Mouse (Mus musculus) neural tube, embryonic 14.5 days (tissue): ENCODE results near the gene Egln3. TPM values are rescaled to one million over a fixed set of nuclear protein-coding genes. Genes with fewer than 3 reads are reported as not detected.

Source experiments
- ATAC-seq: fragments of 200-750 bp; cut with Nextera tagmentation; 2 replicates; pipeline ENCODE4 v1.8.0; 2017; ENCODE audit warnings: low read depth, mild to moderate bottlenecking, moderate TSS enrichment, moderate library complexity
- H3K27ac ChIP-seq: fragments of 300-500 bp; sonication (generic); 2 replicates; pipeline ENCODE4 v1.5.1; 2014; ENCODE audit warnings: low read depth, mild to moderate bottlenecking, control low read depth, low read length, moderate library complexity, mixed read lengths
- H3K27me3 ChIP-seq: fragments of 300-500 bp; sonication (generic); 2 replicates; pipeline ENCODE4 v1.6.1; 2014; ENCODE audit warnings: low read length; ENCODE audit not compliant: control insufficient read depth, insufficient read depth
- H3K36me3 ChIP-seq: fragments of 300-500 bp; sonication (generic); 2 replicates; pipeline ENCODE4 v1.6.1; 2014; ENCODE audit warnings: low read length, mixed read lengths; ENCODE audit not compliant: control insufficient read depth, insufficient read depth
- H3K4me1 ChIP-seq: fragments of 300-500 bp; sonication (generic); 2 replicates; pipeline ENCODE4 v1.6.1; 2014; ENCODE audit warnings: low read length; ENCODE audit not compliant: control insufficient read depth, insufficient read depth
- H3K4me2 ChIP-seq: fragments of 300-500 bp; sonication (generic); 2 replicates; pipeline ENCODE4 v1.6.1; 2014; ENCODE audit warnings: mild to moderate bottlenecking, low read depth, low read length, control low read depth
- H3K4me3 ChIP-seq: fragments of 300-500 bp; sonication (generic); 2 replicates; pipeline ENCODE4 v1.5.1; 2014; ENCODE audit warnings: low read depth, low read length, control low read depth, mixed read lengths
- H3K9ac ChIP-seq: fragments of 300-500 bp; sonication (generic); replicated peaks from 2 replicates; pipeline ENCODE4 v1.6.1; 2014; ENCODE audit warnings: low read depth, mild to moderate bottlenecking, control low read depth, low read length, mixed read lengths
- H3K9me3 ChIP-seq: fragments of 300-500 bp; sonication (generic); 2 replicates; pipeline ENCODE4 v1.6.1; 2016; ENCODE audit warnings: low read length; ENCODE audit not compliant: control insufficient read depth
- WGBS: fragments of 180-500 bp; shearing (Covaris S2); extraction: QIAGEN DNeasy Blood & Tissue Kit; methylation state at CpG from one replicate; pipeline ENCODE4 v1.1.7; 2014; 5-methylcytosine and 5-hydroxymethylcytosine counted together
- polyA plus RNA-seq: library from polyadenylated mRNA; unstranded; fragments of >200 nt; fragmentation: Nextera tagmentation; extraction: Ambion mirVana; gene quantifications from 2 replicates; pipeline ENCODE4 v1.2.1, GENCODE M21; 2014

The Egln3 gene
- 7.5 and 7.9 TPM in 2 replicates for polyA plus RNA-seq

DNA sequence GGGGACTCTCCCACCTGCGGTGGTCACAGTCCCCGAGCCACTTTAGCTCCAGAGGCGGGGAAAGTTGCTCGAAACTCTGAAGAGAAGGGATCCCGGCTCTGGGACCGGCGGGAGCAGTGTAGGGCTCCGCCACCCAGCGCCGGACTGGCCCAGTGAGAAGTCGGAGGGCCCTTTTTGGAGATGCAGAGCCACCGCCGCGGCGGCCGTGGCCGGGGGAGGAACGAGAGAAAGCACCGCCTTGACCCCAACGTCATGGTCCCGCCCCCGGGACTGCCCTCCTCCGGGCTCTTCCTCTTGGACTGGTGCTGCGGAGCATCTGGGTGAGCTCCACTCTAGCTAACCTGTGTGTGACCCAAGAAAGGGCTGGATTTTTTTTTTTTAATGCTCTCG, at the start of gene Egln3:
TSS of gene Egln3 (minus strand) at position 205 of the 390 bp plus-strand sequence.
- peak within 1 kb of the TSS; percentile 100 for H3K4me2 ChIP-seq
- no peaks in the 10 kb centered on the region for H3K9me3 ChIP-seq
- peaks cover 6% of the 10 kb centered on the region; the same call in 1 of the 2 replicates for H3K4me1 ChIP-seq
- no peaks in the 10 kb centered on the region for H3K36me3 ChIP-seq
- H3K27me3 ChIP-seq: peaks cover 4% of the 10 kb centered on the region
- no peak within 1 kb of the TSS for H3K27ac ChIP-seq
- H3K4me3 ChIP-seq: peak within 1 kb of the TSS; percentile 49
- peak; percentile 83 for ATAC-seq
- under 1% methylated on average over 25 of the region's 25 CpGs for WGBS
- peak within 1 kb of the TSS; percentile 62 for H3K9ac ChIP-seq

DNA sequence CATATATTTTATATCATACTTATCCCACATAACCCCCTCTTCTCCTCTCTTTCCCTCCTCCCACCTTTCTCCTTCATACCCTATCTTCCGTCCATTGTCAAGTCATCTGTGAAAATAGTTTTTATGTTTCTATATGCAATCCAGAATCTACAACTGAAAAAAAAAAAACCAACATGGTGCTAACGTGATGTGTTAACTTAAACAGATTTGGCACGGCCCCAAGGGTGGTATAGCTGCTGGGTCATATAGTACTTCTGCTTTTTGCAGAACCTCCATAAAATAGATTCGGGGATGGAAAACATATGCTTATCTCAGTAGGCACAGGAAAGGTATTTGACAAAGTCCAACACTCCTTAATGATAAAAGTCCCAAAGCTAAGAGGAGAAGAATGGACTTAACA, 49.8 kb upstream of the Egln3 start:
- no peaks in the 10 kb centered on the region for H3K36me3 ChIP-seq
- no peak overlapping the region for H3K4me2 ChIP-seq
- H3K4me1 ChIP-seq: no peaks in the 10 kb centered on the region
- H3K27me3 ChIP-seq: no peaks in the 10 kb centered on the region
- ATAC-seq: no peak
- H3K9me3 ChIP-seq: no peaks in the 10 kb centered on the region
- H3K4me3 ChIP-seq: no peak overlapping the region
- no peak overlapping the region for H3K27ac ChIP-seq
- no peak overlapping the region for H3K9ac ChIP-seq
- WGBS: 91% methylated on average over 4 of the region's 4 CpGs

DNA sequence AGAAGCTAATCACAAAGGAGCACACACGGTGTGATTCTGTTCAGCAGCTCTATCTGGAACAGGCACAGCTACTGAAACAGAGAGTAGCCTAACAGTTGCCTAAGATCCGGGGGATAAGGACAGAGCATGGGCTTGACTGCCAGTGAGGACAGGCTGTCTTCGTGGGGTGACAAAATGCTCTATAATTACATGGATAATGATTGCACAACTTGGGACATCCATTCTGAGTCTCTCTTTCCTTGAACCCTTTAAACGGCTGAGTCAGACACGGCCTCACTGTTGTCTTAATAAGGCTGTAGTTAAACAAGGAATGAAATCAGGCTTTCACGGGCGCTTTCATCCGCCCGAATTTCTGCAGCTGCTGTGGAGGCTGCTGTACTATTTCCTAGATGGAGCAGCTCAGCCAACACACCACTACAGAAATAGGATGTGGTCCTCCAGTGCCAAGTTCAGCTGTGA, 48.3 kb upstream of the Egln3 start:
- 78% methylated on average over 9 of the region's 9 CpGs for WGBS
- no peak overlapping the region for H3K9ac ChIP-seq
- no peaks in the 10 kb centered on the region for H3K27me3 ChIP-seq
- H3K4me3 ChIP-seq: no peak overlapping the region
- no peaks in the 10 kb centered on the region for H3K9me3 ChIP-seq
- no peak for ATAC-seq
- no peaks in the 10 kb centered on the region for H3K36me3 ChIP-seq
- H3K4me2 ChIP-seq: no peak overlapping the region
- H3K27ac ChIP-seq: no peak overlapping the region
- no peaks in the 10 kb centered on the region for H3K4me1 ChIP-seq

DNA sequence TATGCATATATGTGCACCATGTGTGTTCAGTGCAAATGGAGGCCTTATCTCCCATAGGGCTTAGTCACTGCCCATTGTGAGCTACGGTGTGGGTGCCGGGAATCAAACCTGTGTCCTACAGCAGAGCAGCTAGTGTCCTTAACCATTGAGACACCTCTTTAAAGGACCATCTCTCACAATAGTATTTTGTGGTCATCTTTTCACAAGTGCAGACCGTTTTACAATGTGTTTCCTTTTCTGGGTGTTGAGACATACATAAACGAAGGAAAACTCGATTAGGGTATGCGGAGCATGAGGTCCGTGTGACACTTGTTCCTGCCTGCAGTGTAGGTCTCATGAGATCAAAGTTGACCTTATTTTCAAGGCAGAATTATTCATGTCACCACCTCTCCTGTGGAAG, 44.2 kb upstream of the Egln3 start:
- H3K36me3 ChIP-seq: no peaks in the 10 kb centered on the region
- no peak for ATAC-seq
- H3K9me3 ChIP-seq: no peaks in the 10 kb centered on the region
- no peaks in the 10 kb centered on the region for H3K4me1 ChIP-seq
- H3K9ac ChIP-seq: no peak overlapping the region
- no peak overlapping the region for H3K27ac ChIP-seq
- no peak overlapping the region for H3K4me3 ChIP-seq
- WGBS: 90% methylated on average over 7 of the region's 7 CpGs
- H3K27me3 ChIP-seq: no peaks in the 10 kb centered on the region
- no peak overlapping the region for H3K4me2 ChIP-seq

DNA sequence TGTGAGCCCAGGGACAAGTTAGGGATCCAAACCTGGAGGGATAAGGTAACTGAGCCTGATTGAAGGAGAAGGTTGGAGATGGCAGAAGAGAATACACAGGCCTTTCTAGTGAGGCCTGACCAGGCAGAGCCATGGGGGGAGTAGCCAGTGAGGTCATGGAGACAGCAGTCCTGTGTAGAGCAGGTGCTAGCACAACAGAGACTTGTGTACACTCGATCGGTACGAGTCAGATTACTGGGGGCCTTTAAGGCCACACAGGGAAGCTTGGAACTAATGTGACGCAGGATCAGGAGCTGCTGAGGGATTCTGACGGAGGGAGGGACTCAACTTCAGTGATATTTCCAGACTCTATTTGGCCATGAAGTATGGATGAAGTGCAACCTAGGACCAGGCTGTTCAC, 39.5 kb upstream of the Egln3 start:
- Histone ChIP-seq H3K9me3 (no peaks in the 10 kb centered on the region), H3K9ac (no peak overlapping the region), H3K27ac (no peak overlapping the region), H3K36me3 (no peaks in the 10 kb centered on the region), H3K27me3 (no peaks in the 10 kb centered on the region), H3K4me2 (no peak overlapping the region), H3K4me1 (no peaks in the 10 kb centered on the region), H3K4me3 (no peak overlapping the region)
- ATAC-seq: no peak
- WGBS: 90% methylated on average over 5 of the region's 5 CpGs

DNA sequence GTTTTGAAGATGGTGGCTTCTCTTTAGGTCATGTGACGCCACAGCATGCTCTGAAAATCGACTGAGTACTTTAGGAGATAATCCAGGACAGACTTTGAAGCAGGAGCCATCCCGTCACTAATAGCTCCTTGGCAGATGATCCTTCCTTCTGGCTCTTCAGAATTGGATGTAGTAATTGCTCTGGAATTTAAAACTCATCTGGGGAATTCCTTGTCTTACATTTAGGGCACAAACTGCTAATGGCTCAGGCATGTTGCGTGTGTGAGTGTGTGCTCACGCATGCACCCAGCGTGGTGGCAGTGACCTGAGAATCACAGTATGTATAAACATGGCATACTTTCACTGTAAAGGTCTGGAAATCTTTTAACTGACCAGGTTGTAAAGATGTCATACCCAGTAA, 38.3 kb upstream of the Egln3 start:
- ATAC-seq: no peak
- no peak overlapping the region for H3K9ac ChIP-seq
- H3K4me1 ChIP-seq: no peaks in the 10 kb centered on the region
- no peaks in the 10 kb centered on the region for H3K36me3 ChIP-seq
- H3K9me3 ChIP-seq: no peaks in the 10 kb centered on the region
- H3K27ac ChIP-seq: no peak overlapping the region
- WGBS: 79% methylated on average over 6 of the region's 6 CpGs
- H3K4me3 ChIP-seq: no peak overlapping the region
- no peaks in the 10 kb centered on the region for H3K27me3 ChIP-seq
- no peak overlapping the region for H3K4me2 ChIP-seq

DNA sequence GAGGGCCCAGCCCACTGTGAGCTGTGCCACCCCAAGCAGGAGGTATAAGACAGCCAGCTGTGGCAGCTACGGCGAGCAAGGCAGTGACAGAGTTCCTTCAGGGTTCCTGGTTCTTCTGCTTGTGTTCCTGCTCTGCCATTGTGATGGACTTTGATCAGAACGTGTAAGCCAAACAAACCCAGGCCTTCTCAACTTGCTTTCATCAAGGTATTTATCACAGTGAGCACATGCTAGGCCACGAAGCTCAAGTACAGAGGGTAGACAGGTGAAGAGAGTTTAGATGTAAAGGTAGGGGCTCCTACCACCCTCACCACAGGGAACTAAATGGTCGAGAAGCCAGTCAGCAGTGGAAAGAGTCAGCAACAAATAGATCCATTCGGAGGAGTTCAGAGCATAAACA, 30.1 kb upstream of the Egln3 start:
- WGBS: 94% methylated on average over 6 of the region's 6 CpGs
- no peak overlapping the region for H3K27ac ChIP-seq

DNA sequence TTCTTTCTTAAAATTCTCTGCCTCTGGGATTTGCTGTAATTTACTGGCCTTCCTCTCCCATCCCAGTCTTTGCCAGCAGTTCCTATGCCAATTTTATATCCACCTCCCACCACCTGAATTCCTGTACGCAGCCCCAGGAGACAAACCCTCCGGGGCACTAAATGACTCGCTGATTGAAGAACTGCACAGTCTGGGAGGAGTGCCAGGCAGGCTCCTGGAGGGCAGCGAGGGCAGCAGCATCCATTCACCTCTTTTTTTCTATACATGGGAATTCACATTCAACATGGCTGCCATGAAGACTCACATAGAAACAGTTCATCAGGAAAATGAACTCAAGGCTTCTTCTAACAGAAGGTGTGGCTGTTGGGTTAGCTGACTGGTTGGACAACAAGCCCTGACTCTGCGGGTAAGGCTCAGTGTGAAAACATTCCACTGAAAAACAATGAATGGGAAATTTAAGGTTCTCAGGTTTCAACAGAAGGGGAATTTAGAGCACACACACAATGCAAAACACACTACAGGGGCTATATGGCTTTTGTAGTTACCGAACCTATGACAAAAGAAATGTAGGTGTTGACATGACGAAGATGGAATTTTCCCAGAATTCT, 29.4 kb upstream of the Egln3 start:
- WGBS: 37% methylated on average over 7 of the region's 7 CpGs
- H3K4me2 ChIP-seq: no peak overlapping the region
- H3K27ac ChIP-seq: no peak overlapping the region
- H3K36me3 ChIP-seq: no peaks in the 10 kb centered on the region
- H3K27me3 ChIP-seq: no peaks in the 10 kb centered on the region
- no peak overlapping the region for H3K9ac ChIP-seq
- H3K4me3 ChIP-seq: no peak overlapping the region
- no peak for ATAC-seq
- H3K4me1 ChIP-seq: no peaks in the 10 kb centered on the region
- no peaks in the 10 kb centered on the region for H3K9me3 ChIP-seq

More for the DNA sequence above, 30.1 kb upstream of the Egln3 start:
- H3K4me3 ChIP-seq: no peak overlapping the region
- no peaks in the 10 kb centered on the region for H3K36me3 ChIP-seq
- no peaks in the 10 kb centered on the region for H3K4me1 ChIP-seq
- H3K27me3 ChIP-seq: no peaks in the 10 kb centered on the region
- H3K9ac ChIP-seq: no peak overlapping the region
- H3K9me3 ChIP-seq: no peaks in the 10 kb centered on the region
- no peak overlapping the region for H3K4me2 ChIP-seq
- no peak for ATAC-seq

DNA sequence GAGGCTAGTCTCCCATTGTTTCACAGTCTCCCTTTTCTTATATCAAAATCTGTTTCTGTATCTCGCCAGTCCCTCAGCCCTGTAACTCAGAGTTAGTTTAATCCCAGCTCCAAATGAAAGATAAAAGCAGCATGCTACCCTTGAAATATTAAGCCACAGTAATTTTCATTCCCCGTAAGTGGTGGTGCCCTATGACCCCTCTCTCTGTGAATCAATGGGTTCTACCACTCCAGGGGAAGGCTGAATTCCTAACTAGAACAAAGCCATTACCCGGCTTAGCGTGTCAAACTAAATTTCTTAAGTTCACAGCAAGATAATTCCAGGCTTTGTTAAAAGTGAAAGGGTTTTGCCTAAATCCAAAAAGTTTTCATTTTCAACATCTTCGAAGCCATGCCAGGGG, 28.8 kb upstream of the Egln3 start:
- Histone ChIP-seq H3K36me3 (no peaks in the 10 kb centered on the region), H3K27me3 (no peaks in the 10 kb centered on the region), H3K9me3 (no peaks in the 10 kb centered on the region), H3K4me3 (no peak overlapping the region), H3K9ac (no peak overlapping the region), H3K27ac (no peak overlapping the region), H3K4me2 (no peak overlapping the region), H3K4me1 (no peaks in the 10 kb centered on the region)
- no peak for ATAC-seq
- WGBS: 24% methylated on average over 5 of the region's 5 CpGs
